Comparison of ENCODE assay signal across 27 mouse cellular contexts in the genomic region with DNA sequence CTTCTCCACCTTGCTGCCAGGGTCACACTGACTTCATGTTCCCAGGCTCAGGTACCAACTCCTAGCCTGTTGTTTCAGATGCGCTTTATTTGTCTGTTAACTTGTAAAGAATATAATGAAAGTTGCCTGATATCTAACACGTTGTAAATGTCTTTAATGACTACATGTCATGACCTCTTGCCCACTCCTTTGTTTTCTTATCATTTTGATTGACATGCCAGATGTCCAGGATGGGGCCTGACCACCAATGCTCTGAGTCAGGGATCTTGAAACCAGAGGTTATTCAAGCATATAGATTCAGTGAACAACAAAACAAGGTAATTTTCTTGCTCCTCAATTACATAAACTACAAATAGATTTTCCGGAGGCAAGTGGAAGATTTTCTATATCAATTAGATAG. TPM values are rescaled to one million over a fixed set of nuclear protein-coding genes. Genes with fewer than 3 reads are reported as not detected.
DNase-seq lines count a peak whose midpoint lies in the region; TF ChIP-seq lines count a peak whose summit lies in the region.
"Had no signal": no experiment of that assay in that cellular context is flagged by ENCODE, and none has a peak within 500 bp of the region (broad histone marks: within the 10 kb centered on the region; RNA-seq: fewer than 3 reads in every experiment).

No protein-coding gene starts in this region.

- TF ChIP-seq POLR2A in myocyte (IDR thresholded peaks at IDR 0.05; ENCODE audit: insufficient read length, low read depth) = no peak

- H3ac ChIP-seq in C2C12 (ENCODE audit: control insufficient read depth, insufficient read length, low read depth) (no peak overlapping the region), myocyte (ENCODE audit: control insufficient read depth, insufficient read length) (no peak overlapping the region)

- H3K79me2 ChIP-seq in C2C12 (ENCODE audit: control insufficient read depth, insufficient read depth) (no peaks in the 10 kb centered on the region), myocyte (ENCODE audit: control insufficient read depth, insufficient read depth) (no peaks in the 10 kb centered on the region)

- peak overlapping the region; percentile 3 for H3K4me2 ChIP-seq in myocyte (ENCODE audit: low read depth)

- H3K4me3 ChIP-seq in C2C12 (ENCODE audit: insufficient read depth, poor library complexity, severe bottlenecking) (no peak overlapping the region), myocyte (no peak overlapping the region)

- no peak for TF ChIP-seq CTCF in C2C12 (IDR thresholded peaks at IDR 0.05; ENCODE audit: control insufficient read depth, insufficient read depth, insufficient read length)

- no peaks in the 10 kb centered on the region for H3K79me3 ChIP-seq in C2C12 (ENCODE audit: low read depth)

- H3K27me3 ChIP-seq in C2C12 (ENCODE audit: control insufficient read depth, insufficient read depth, insufficient read length) = no peaks in the 10 kb centered on the region
- H3K27me3 ChIP-seq in myocyte (ENCODE audit: control insufficient read depth, insufficient read depth, insufficient read length) = no peaks in the 10 kb centered on the region
- H3K27me3 ChIP-seq: CH12.LX had no signal

- DNase-seq in embryo, embryonic 9.5 days (ENCODE audit: extremely low spot score) = peak; percentile 4
- no peak for DNase-seq in embryo, embryonic 11 days
- DNase-seq in layer of hippocampus, postnatal 36 days = no peak
- no peak for DNase-seq in frontal cortex, postnatal 14 days (ENCODE audit: low spot score in 2 of 2)
- DNase-seq: adrenal gland, adult 2 months; adrenal gland, adult 8-10 months; adrenal gland, postnatal 10 days; adrenal gland, postnatal 14 days; adrenal gland, postnatal 25 days; adrenal gland, postnatal 36 days; B cell, adult 2 months; cerebellum, adult 11 months; cerebellum, adult 11-12 months; cerebellum, adult 18-20 months; cerebellum, adult 2 months had no signal

- H3K36me3 ChIP-seq in C2C12 (ENCODE audit: control insufficient read depth, insufficient read depth) (no peaks in the 10 kb centered on the region), myocyte (ENCODE audit: control insufficient read depth, insufficient read depth) (no peaks in the 10 kb centered on the region)
- H3K36me3 ChIP-seq: G1E had no signal

TF ChIP-seq in C2C12, 6 proteins besides CTCF, POLR2A, EP300 and RAD21:
- TF ChIP-seq USF1 (IDR thresholded peaks at IDR 0.05; ENCODE audit: low read depth) = no peak
- TF ChIP-seq CEBPB (IDR thresholded peaks at IDR 0.05; ENCODE audit: low read depth) = no peak
- TF ChIP-seq FOSL1 (IDR thresholded peaks at IDR 0.05; ENCODE audit: insufficient read depth, low read length, poor library complexity, severe bottlenecking) = no peak
- no peak for TF ChIP-seq MAX (IDR thresholded peaks at IDR 0.05)
- TF ChIP-seq MYOG (IDR thresholded peaks at IDR 0.05; ENCODE audit: control insufficient read depth, extremely low read depth, insufficient read length) = no peak
- TF ChIP-seq MYOD1 (IDR thresholded peaks at IDR 0.05; ENCODE audit: control insufficient read depth, insufficient read length, low read depth) = peak; percentile 90

TF ChIP-seq in myocyte, 11 proteins besides CTCF, POLR2A, EP300 and RAD21:
- TF ChIP-seq MYOD1 (IDR thresholded peaks at IDR 0.05; ENCODE audit: control insufficient read depth in 1 of 3, insufficient read length in 2 of 3, low read depth in 2 of 3) = peak in 2 of 3 experiments; percentile 31 to 45
- TF ChIP-seq TCF12 (IDR thresholded peaks at IDR 0.05; ENCODE audit: insufficient read depth, poor library complexity, severe bottlenecking) = no peak

RNA-seq across cellular contexts. Expression of a gene that starts 23.5 kb away (rescaled TPM):
- polyA plus RNA-seq in C2C12 (2012; fragmentation: generic; extraction: Trizol) (not detected), myocyte (2012; fragmentation: generic; extraction: Trizol) (not detected)
- not detected for total RNA-seq in layer of hippocampus, postnatal 36 days (2021)
- total RNA-seq: adrenal gland, adult 18-20 months; adrenal gland, adult 2 months; adrenal gland, adult 8-10 months; adrenal gland, postnatal 10 days; adrenal gland, postnatal 14 days; adrenal gland, postnatal 25 days; adrenal gland, postnatal 36 days; adrenal gland, postnatal 4 days; CH12.LX; ES-E14; G1E; MEL had no signal
- polyA plus RNA-seq: activated CD4-positive, CD25-positive, alpha-beta regulatory T cell, adult 4 months; adrenal gland, adult 2 months; brain, embryonic 14.5 days; CD4-positive, CD25-positive, alpha-beta regulatory T cell, adult 4 months; cerebellum, adult 2 months; G1E; Patski had no signal
